Mouse (Mus musculus) cerebellum, adult 11-12 months (tissue): ENCODE results near the gene Ier3.
A peak's percentile ranks its signal among the peaks of the same experiment; 100 is the strongest.
"Not testable (repeated sequence)": the region's sequence is repeated elsewhere in the genome, so short reads cannot be mapped to it uniquely, and the experiment has no call there.

ENCODE experiments used
- DNase-seq: peaks from one replicate; pipeline ENCODE4 v3.0.0; 2022

The Ier3 gene

DNA sequence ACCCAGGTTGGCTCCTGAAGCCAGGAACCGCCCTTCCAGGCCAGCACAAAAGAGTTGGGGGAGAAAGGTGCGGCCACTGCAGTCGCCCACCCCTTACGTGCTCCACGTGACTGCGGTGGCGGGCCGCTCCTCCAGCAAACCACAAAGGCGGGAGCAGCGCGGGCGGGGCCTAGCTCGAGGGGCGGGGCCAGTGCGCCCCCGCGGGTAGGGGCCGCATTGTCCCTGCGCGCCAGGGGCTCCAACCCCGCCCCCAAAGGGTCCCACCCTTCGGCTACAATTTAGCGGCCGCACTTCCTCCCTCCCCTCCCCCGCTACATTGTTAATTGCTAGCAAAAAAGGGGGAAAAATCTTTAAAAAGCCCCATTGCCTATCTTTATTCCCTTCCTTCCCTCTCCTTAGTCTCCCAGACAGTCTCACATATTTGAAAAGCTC is 15.5 kb downstream of the Ier3 start:
- peak; percentile 85 for DNase-seq

- peak; percentile 71 for DNase-seq
Measured at GRCm38 (mm10) chr17:35837487-35837886, 16.0 kb downstream of the Ier3 start.

- DNase-seq = peak; percentile 97
Measured at GRCm38 (mm10) chr17:35838122-35838544, 16.6 kb downstream of the Ier3 start, which contains the start of gene Tubb5. Tubb5 (minus strand) TSS chr17:35838306.

- DNase-seq = peak; percentile 56
Measured at GRCm38 (mm10) chr17:35838570-35838969, 17.1 kb downstream of the Ier3 start.

DNA sequence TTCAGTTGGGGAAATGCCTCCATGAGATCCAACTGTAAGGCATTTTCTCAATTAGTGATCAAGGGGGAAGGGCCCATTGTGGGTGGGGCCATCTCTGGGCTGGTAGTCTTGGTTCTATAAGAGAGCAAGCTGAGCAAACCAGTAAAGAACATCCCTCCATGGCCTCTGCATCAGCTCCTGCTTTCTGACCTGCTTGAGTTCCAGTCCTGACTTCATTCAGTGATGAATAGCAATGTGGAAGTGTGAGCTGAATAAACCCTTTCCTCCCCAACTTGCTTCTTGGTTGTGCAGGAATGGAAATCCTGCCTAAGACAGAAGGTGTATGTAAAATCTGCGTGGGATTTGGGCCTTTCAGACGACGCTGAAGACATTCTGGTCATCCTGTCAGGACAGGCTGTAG is 17.5 kb downstream of the Ier3 start:
- not testable (repeated sequence) for DNase-seq

- DNase-seq = no peak
Measured at GRCm38 (mm10) chr17:35840561-35840960, 19.1 kb downstream of the Ier3 start.

GRCm38 (mm10) chr17:35841076-35841950 is 19.8 kb downstream of the Ier3 start, which contains the start of gene Mdc1:
Mdc1 (plus strand) TSS chr17:35841515.
- DNase-seq = peak; percentile 100

DNA sequence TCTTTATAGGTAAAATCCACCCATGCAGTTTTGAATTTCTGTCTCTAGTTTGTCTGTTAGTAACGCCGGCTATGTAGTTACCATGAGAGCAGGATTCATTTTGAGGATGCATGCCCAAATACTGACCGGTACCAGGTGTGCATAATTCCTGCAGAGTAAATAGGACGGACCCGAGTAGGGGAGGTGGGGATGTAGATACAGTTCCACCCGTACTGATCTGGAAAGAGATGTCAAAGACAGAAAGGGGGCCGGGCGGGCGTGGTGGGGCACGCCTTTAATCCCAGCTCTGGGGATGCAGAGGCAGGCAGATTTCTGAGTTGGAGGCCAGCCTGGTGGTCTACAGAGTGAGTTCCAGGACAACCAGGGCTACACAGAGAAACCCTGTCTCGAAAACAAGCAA is 20.5 kb downstream of the Ier3 start:
- DNase-seq = peak; percentile 51

- DNase-seq = no peak
Measured at GRCm38 (mm10) chr17:35843514-35843913, 22.0 kb downstream of the Ier3 start.

DNA sequence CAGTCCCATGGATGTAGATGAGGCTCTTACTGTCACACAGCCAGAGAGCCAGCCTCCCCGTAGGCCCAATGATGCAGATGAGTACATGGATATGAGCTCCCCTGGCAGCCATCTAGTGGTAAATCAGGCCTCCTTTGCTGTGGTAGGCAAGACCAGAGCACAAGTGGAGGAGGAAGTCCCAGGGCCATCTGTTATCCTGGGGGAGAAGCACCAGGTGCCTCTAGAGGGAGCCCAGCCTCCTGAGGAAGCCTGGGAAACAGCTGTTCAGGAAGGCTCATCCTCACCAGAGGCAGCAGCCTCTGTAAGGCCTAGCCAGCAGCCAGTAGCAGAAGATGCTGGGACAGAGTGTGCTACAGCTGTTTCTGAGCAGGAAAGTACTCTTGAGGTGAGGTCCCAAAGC is 26.6 kb downstream of the Ier3 start:
- no peak for DNase-seq

GRCm38 (mm10) chr17:35850974-35851373 is 29.5 kb downstream of the Ier3 start:
- no peak for DNase-seq

GRCm38 (mm10) chr17:35859371-35859770 is 37.9 kb downstream of the Ier3 start:
- DNase-seq = no peak

- no peak for DNase-seq
Measured at GRCm38 (mm10) chr17:35859835-35860234, 38.4 kb downstream of the Ier3 start.

GRCm38 (mm10) chr17:35860831-35861197 is 39.3 kb downstream of the Ier3 start:
- no peak for DNase-seq

DNA sequence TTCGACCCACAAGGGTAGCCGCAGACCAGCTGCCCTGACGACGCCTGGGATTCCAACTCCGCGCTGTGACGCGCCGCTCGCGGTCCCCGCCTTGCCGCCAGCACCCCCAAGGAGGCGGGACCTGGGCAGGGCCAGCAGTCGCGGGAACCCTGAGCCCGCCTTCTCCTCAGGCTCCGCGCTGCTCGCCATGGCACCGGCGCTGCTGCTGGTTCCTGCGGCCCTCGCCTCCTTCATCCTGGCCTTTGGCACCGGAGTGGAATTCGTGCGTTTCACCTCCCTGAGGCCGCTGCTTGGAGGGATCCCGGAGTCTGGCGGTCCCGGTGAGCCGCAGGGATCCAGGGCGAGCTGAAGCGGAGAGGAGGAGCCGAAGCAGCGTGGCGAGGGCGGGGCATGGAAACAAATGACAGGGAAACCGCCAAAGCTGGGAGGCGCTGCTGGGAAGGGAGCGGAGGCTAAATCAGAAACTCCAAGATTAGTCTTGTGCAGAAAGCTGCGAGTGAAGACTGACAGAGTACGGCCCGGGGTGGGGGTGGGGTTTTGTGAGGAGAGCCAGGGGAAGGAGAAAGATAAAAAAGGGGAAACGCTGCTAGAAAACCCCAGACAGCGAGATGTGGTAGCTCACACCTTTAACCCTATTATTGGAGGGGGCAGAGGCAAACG is 39.8 kb downstream of the Ier3 start, which contains the start of gene Nrm:
TSS of gene Nrm (plus strand) at position 121 of the 660 bp plus-strand sequence.
- DNase-seq = peak; percentile 87

DNA sequence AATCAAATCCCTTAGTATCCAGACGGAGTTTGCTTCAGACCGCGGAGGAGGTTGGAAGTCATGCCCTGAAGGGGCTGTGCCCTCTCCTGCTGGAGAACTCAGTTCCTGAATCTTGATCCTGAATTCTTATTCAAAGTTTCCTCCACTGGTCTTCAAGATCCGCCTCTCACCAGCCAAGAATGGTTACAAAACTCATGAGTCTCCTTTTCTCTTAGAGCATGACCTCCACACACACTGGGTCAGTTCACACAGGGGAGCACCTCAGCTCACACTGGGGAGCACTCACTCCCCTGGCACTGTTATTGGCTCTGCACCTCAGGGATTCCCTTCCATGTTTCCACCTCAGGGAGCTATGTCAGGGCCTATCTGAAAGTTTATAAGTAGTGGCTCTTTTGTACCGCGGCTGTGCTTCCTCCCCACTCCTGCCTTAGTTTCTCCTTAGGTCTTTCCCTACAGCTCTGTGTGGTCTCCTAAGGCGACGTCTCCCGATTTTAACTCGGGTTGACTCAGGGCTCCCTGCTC is 43.4 kb downstream of the Ier3 start:
- no peak for DNase-seq

DNA sequence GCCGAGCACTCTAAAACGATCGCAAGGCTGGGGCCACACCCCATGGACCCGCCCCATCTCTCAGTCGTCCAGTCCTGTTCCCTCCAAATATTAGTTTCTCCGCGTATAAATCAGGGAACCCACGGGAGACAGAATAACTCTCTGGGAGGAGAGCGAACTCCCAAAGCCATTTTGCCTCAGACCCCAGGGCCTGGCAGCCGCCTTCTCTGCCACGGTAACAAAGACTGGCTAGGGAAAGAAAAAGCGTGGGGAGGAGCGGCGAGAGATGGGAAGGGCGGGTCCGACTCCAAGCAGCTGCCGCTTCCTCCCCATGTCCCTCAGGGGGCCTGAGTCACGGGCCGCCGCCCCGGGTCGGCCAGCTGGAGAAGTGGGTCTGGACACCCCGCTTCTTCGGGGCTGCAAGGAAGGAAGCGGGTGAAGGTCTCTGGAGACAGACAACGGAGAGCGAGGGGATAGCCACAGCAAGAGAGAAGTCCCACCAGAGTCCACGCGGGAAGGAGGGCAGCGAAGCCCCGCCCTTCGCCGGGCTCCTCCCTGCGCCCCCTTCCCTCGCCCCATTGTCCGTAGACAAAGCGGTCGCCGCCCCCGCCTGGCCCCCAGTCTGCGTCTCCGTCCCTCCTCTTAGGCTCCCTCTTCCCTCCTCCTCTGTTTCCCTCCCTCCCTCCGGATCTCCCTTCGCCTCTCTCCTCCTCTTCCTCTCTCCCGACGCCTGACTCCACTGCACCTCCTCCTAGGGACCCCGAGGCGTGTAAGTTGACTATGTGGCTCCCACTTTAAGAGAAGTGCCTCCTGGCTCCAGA is 44.2 kb downstream of the Ier3 start, which contains the start of gene Ppp1r18:
TSS of gene Ppp1r18 (plus strand) at position 113 of the 800 bp plus-strand sequence.
- DNase-seq = no peak

DNA sequence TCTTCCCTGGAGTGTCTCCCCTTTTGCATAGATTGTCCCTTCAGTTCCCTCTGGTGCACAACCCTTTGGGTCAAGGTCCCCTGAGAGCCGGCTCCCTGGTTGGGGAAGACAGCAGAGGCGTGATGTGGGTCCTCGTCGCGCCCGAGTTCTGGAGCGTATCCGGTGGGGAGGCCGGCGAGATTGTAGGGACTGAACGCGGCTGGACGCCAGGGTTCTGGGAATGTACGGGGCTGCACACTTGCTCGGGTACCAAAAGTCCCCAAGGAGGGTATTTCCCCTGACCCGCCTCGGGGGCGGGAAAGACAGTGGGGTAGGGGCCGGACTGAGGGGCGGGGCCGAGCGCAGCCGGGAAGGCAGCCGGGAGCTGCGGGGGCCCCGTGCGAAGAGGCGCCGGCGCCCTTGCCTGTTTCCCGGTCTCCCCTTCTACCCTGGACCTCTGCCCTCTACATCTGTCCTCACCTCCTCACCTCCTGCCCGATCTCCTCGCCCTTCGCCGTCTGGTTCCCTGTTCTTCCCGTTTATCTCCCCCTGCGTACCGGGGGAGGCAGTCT is 44.9 kb downstream of the Ier3 start:
- DNase-seq = no peak

GRCm38 (mm10) chr17:35866911-35867890 is 45.7 kb downstream of the Ier3 start:
- no peak for DNase-seq

GRCm38 (mm10) chr17:35868165-35868820 is 46.8 kb downstream of the Ier3 start:
- DNase-seq = no peak

DNA sequence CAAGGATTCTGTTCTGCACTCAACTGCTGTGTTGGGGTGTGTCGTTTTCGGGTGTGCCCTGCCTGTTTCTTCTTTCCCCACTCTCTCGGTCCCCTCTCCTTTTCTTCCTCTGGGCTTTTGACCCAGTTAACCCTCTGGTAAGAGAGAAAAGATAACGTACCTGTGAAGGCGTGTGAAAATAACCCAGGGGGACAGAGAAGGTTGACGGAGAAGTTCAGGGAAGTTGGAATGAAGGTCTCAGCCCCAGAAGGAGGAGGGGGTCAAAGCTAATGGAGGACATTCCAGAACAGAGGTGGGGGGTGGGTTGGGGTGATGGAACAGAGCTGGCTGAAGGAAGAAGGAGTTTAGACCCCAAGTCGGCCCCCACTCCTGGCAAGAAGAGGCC is 47.5 kb downstream of the Ier3 start:
- no peak for DNase-seq
